In the genomic region with DNA sequence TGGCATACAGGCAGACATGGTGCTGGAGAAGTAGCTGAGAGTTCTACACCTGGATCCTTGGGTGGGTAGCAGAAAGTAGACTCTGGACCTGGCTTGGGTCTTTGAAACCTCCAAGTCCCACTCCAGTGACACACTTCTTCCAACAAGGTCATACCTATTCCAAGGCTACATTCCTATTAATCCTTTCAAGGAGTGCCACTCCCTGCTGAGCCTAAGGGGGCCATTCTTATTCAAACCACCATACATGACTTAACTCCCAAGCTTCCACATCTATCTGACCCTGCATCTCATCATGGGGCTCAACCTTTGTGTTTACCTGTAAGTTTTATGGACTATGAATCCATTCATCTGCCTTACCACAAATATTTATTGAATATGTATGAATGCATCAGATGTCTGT, we compare ENCODE assay signal across 51 mouse cellular contexts. TPM values are rescaled to one million over a fixed set of nuclear protein-coding genes. Genes with fewer than 3 reads are reported as not detected.
"Had no signal": no experiment of that assay in that cellular context is flagged by ENCODE, and none has a peak within 500 bp of the region (broad histone marks: within the 10 kb centered on the region; RNA-seq: fewer than 3 reads in every experiment).

No protein-coding gene starts in this region.

- H3K4me2 ChIP-seq: heart, embryonic 11.5 days; heart, embryonic 12.5 days; heart, embryonic 13.5 days; heart, embryonic 15.5 days; hindbrain, embryonic 12.5 days; hindbrain, embryonic 13.5 days; hindbrain, embryonic 14.5 days; hindbrain, embryonic 15.5 days; intestine, embryonic 15.5 days; kidney, embryonic 15.5 days had no signal

- H3K4me1 ChIP-seq: heart, embryonic 10.5 days; heart, embryonic 12.5 days; heart, embryonic 13.5 days; heart, embryonic 15.5 days; hindbrain, embryonic 10.5 days; hindbrain, embryonic 12.5 days; hindbrain, embryonic 13.5 days; hindbrain, embryonic 15.5 days; intestine, embryonic 15.5 days; kidney, embryonic 15.5 days had no signal

- H3K27me3 ChIP-seq: heart, embryonic 12.5 days; heart, embryonic 13.5 days; heart, embryonic 15.5 days; hindbrain, embryonic 12.5 days; hindbrain, embryonic 13.5 days; hindbrain, embryonic 15.5 days; intestine, embryonic 15.5 days; kidney, embryonic 15.5 days had no signal

- H3K9ac ChIP-seq: heart, embryonic 12.5 days; heart, embryonic 13.5 days; heart, embryonic 15.5 days; hindbrain, embryonic 12.5 days; hindbrain, embryonic 13.5 days; hindbrain, embryonic 14.5 days; hindbrain, embryonic 15.5 days; intestine, embryonic 15.5 days; kidney, embryonic 15.5 days had no signal

- H3K27ac ChIP-seq: heart, embryonic 10.5 days; heart, embryonic 13.5 days; heart, embryonic 15.5 days; hindbrain, embryonic 10.5 days; hindbrain, embryonic 12.5 days; hindbrain, embryonic 13.5 days; hindbrain, embryonic 14.5 days; hindbrain, embryonic 15.5 days; hindbrain, postnatal 0 days; intestine, embryonic 15.5 days; kidney, embryonic 15.5 days; kidney, postnatal 0 days; layer of hippocampus, adult 2 months; left cerebral cortex, adult 2 months had no signal

- H3K4me3 ChIP-seq: heart, embryonic 10.5 days; heart, embryonic 12.5 days; heart, embryonic 13.5 days; heart, embryonic 15.5 days; hindbrain, embryonic 10.5 days; hindbrain, embryonic 12.5 days; hindbrain, embryonic 13.5 days; hindbrain, embryonic 15.5 days; intestine, embryonic 15.5 days; kidney, embryonic 15.5 days; layer of hippocampus, adult 2 months; left cerebral cortex, adult 2 months had no signal

- ATAC-seq: hindbrain, embryonic 16.5 days; hindbrain, postnatal 0 days; inflammation-experienced regulatory T-cells, adult 6 months; intestine, embryonic 15.5 days; intestine, embryonic 16.5 days; intestine, postnatal 0 days had no signal

- H3K36me3 ChIP-seq: hindbrain, embryonic 15.5 days; intestine, embryonic 15.5 days had no signal

- DNase-seq: heart, postnatal 10 days; heart, postnatal 14 days; heart, postnatal 36 days; heart, postnatal 4 days; kidney, adult 11 months; kidney, adult 18-20 months; kidney, adult 2 months; kidney, adult 8-10 months; kidney, adult 9 months; kidney, postnatal 10 days; kidney, postnatal 14 days; kidney, postnatal 25 days; kidney, postnatal 36 days; kidney, postnatal 4 days; layer of hippocampus, adult 9-11 months; layer of hippocampus, postnatal 36 days had no signal

- H3K9me3 ChIP-seq: heart, embryonic 10.5 days; heart, embryonic 12.5 days; heart, embryonic 13.5 days; heart, embryonic 15.5 days; hindbrain, embryonic 10.5 days; hindbrain, embryonic 12.5 days; hindbrain, embryonic 13.5 days; hindbrain, embryonic 15.5 days; intestine, embryonic 15.5 days; kidney, embryonic 15.5 days had no signal

RNA-seq across cellular contexts. Expression of gene Ttc23l, which starts 3.8 kb away (rescaled TPM):
- total RNA-seq: heart, postnatal 10 days; heart, postnatal 14 days; heart, postnatal 25 days; heart, postnatal 36 days; heart, postnatal 4 days; hematopoietic stem cell, adult 5-6 weeks; hindbrain, postnatal 0 days; layer of hippocampus, adult 2 months; layer of hippocampus, adult 8-10 months; layer of hippocampus, postnatal 10 days; layer of hippocampus, postnatal 14 days; layer of hippocampus, postnatal 25 days; layer of hippocampus, postnatal 36 days; left cerebral cortex, adult 18-20 months; left cerebral cortex, adult 2 months; left cerebral cortex, adult 8-10 months had no signal
- polyA plus RNA-seq: heart, embryonic 10.5 days; heart, embryonic 11.5 days; heart, embryonic 12.5 days; heart, embryonic 13.5 days; heart, embryonic 14.5 days; heart, embryonic 15.5 days; heart, embryonic 16.5 days; heart, postnatal 0 days; hindbrain, embryonic 10.5 days; hindbrain, embryonic 11.5 days; hindbrain, embryonic 12.5 days; hindbrain, embryonic 13.5 days; hindbrain, embryonic 14.5 days; hindbrain, embryonic 15.5 days; hindbrain, embryonic 16.5 days; hindbrain, postnatal 0 days; inflammation-experienced regulatory T-cells, adult 6 months; intestine, embryonic 14.5 days; intestine, embryonic 15.5 days; intestine, embryonic 16.5 days; intestine, postnatal 0 days; kidney, adult 2 months; kidney, embryonic 15.5 days; kidney, embryonic 16.5 days; kidney, postnatal 0 days; large intestine, adult 2 months had no signal
